Mouse (Mus musculus): ENCODE results near the gene Idi1.
"Not testable (repeated sequence)": the region's sequence is repeated elsewhere in the genome, so short reads cannot be mapped to it uniquely, and the experiment has no call there.

The Idi1 gene

DNA sequence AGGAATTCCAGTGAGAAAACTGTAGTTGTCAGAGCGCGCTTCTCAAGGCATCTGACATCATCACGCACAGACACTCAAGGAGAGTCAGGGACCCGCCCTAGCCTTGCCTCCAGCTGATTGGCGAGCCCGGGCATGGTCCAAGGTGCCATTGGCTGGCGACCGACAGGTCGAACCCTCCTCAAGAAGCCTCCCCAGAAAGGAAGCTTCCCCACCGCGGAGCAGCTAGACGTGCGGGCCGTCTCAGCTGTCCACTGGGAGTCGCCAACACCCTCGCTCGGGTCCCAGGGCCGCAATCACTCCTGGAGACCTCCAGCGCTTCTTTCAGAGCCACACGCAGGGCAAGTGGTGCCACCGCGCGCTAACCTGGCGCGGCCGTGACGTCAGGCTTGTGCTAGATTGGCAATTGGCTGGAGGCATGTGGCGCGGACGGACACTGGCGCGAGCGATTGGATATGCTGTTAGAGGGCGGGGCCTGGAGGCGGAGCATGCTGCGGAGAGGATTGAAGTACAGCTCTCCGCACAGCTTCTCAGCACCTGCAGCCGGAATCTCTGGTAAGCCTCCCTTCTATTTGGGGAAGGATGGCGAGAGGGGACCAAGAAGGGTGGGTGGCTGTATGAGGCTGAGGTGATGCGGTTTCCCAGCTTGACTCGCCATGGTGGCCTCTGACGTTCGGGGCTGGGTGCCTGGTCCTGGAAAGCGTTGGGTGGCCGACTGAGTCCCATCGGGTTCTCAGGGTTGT, at the start of gene Idi1:
Gene Idi1 (plus strand): TSS at position 57 of the 740 bp plus-strand sequence.
- DNase-seq (ENCODE audit: low read depth): peak; percentile 91

DNA sequence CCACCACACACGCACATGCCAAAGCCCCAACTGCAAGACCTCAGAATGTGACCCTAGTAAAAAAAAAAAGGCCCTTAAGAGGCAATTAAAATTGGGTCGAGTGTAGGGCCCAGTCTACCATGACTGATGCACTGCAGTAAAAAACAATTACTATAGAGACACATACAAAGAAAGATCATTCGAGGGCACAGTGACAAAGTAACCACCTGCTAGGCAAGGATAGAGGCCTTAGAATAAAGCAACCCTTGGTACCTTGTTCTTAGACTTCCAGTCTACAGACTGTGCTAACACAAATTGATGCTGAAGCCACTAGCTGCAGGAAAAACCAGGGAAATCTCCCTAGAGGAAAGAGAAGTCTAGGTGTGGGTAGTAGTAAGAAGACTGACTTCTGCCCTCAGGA, 46.9 kb upstream of the Idi1 start:
- DNase-seq (ENCODE audit: low read depth): no peak

DNA sequence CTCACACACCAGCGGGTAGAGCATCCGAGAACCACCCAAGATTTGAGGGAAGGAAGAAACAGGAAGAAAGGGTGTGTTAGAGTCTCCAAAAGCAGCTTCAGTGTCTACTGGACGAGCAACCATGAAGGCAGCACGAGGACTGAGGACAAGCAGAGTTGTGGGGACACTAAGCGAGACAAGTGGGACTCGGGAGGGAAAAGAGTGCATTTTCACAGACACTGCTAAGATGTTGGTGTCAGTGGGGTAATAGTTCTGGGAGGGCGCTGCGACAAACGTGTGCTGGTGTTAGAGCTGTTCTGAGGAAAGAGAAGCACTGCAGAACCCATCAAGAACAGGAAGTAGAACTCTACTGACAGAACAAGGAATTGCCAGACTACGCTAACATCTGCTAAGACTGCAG, 46.2 kb upstream of the Idi1 start:
- DNase-seq (ENCODE audit: low read depth): no peak

- DNase-seq (ENCODE audit: low read depth): no peak
Observed at GRCm38 (mm10) chr13:8839937-8840336, 45.4 kb upstream of the Idi1 start.

DNA sequence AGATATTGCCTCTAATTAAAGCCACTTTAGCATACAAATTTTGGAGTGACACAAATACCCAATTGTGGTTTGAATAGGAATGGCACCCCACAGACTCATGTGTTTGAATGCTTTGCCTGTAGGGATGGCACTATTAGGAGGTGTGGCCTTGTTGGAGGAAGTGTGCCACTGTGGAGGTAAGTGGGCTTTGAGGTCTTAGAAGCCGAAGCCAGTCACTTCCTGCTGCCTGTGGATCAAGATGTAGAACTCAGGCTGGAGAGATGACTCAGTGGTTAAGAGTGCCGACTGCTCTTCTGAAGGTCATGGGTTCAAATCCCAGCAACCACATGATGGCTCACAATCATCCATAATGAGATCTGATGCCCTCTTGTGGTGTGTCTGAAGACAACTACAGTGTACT, 44.4 kb upstream of the Idi1 start:
- DNase-seq (ENCODE audit: low read depth): no peak

DNA sequence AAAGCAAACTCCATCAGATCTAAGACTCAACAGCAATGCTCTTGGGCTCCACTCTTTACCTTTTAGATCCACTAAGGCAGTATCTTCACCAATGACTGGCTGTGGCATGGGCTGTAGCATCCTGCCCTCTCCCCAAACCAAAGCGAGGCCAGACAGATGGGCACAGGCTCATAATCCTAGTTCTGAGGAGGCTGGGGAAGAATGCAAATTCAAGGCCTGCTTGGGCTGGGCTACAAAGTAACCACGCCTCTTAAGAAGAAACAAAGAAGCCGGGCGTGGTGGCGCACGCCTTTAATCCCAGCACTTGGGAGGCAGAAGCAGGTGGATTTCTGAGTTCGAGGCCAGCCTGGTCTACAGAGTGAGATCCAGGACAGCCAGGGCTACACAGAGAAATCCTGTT, 43.5 kb upstream of the Idi1 start:
- not testable (repeated sequence) for DNase-seq (ENCODE audit: low read depth)

- no peak for DNase-seq (ENCODE audit: low read depth)
Observed at GRCm38 (mm10) chr13:8842273-8842672, 43.0 kb upstream of the Idi1 start.

DNA sequence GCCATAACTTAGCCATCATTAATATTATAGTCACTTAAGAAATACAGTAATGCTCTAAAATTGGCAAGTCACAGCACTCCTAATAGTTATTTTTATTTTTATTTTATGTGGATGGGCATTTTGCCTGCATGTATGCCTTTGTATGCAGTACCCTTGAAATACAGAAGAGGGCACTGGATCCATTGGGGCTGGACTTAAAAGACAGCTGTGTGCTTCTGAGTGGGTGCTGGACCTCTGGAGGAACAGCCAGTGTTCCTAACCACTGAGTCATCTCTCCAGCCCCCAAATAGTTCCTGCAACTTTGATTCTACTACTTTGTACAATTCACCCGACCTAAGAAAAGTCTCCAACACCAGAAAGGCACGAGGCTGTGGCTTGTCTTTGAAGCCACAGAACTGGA, 37.6 kb upstream of the Idi1 start:
- DNase-seq (ENCODE audit: low read depth): peak; percentile 35

- DNase-seq (ENCODE audit: low read depth): no peak
Observed at GRCm38 (mm10) chr13:8849311-8849710, 36.0 kb upstream of the Idi1 start.

DNA sequence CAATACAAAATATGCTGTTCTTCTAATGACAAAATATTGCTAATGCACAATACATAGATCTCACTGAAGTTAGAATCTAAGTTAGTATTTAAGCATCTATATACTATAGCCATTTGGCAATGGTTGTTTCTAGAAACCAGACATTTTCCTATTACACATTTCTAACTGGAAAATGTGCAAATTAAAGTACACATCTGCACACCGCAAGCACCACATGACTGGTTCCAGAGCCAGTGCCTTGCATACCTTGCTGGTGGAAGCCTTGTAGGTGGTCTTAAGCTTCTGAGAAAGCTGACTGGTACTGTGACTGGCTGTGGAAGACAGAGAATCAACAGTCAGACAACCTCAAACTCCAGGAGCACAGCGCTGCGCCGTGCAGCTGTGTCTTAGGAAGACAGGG, 31.9 kb upstream of the Idi1 start:
- no peak for DNase-seq (ENCODE audit: low read depth)

- no peak for DNase-seq (ENCODE audit: low read depth)
Observed at GRCm38 (mm10) chr13:8854769-8855168, 30.5 kb upstream of the Idi1 start.

GRCm38 (mm10) chr13:8858453-8858852, 26.8 kb upstream of the Idi1 start:
- no peak for DNase-seq (ENCODE audit: low read depth)

- no peak for DNase-seq (ENCODE audit: low read depth)
Observed at GRCm38 (mm10) chr13:8860861-8861260, 24.4 kb upstream of the Idi1 start.

DNA sequence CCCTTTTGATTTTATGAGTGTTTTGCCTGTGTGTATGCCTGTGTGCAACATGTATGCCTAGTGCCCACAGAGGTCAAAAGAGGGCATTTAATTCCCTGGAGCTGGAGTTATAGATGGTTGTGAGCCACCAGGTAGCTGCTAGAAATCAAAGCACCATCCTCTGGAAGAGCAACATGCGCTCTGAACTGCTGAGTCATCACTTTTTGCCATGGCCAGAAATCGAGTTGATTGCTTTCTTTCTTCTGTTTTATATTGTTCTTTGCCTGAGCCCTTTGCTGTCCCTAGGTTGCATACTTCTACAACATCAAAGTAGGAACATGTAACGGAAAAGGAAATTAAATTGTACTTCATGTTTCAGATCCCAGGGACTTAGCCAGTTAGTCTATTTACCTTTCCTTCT, 20.3 kb upstream of the Idi1 start:
- DNase-seq (ENCODE audit: low read depth): no peak

- no peak for DNase-seq (ENCODE audit: low read depth)
Observed at GRCm38 (mm10) chr13:8866612-8867011, 18.7 kb upstream of the Idi1 start.

GRCm38 (mm10) chr13:8869578-8870157, 15.6 kb upstream of the Idi1 start:
- no peak for DNase-seq (ENCODE audit: low read depth)

GRCm38 (mm10) chr13:8870160-8870509, 15.2 kb upstream of the Idi1 start:
- no peak for DNase-seq (ENCODE audit: low read depth)

GRCm38 (mm10) chr13:8870510-8871313, 14.6 kb upstream of the Idi1 start:
- DNase-seq (ENCODE audit: low read depth): peak; percentile 80

DNA sequence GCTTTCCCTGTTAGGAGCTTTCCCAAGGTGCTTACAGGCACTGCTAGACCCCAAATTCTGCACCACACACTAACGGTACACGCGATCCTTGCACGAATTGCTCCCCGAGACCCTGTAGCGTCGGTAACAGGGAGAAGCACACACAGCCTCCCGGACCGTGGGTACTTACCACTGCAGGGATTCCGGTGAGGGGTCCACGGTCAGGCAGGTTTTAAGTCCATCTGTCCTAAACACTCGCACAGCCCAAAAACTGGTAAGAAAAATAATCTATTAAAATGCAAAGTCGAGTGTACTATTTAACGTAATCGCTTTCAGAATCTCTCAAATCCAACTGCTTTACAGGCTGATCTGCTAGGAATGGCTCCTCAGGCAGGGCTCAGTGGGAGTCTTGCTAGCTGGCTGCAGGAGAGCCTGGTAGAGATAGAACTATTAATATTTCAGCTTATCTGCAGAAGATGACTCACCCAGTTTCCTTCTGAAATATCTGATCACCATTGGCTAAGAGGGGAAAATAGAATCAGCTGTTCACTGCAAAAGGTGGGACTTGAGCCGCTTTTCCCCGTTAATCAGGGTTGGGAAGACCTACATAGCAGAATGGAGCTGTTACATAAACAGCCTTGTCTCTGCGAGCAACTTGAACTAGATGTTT, 13.9 kb upstream of the Idi1 start, which contains the start of gene Wdr37:
Gene Wdr37 (minus strand): TSS at position 596 of the 649 bp plus-strand sequence.
- no peak for DNase-seq (ENCODE audit: low read depth)

- no peak for DNase-seq (ENCODE audit: low read depth)
Observed at GRCm38 (mm10) chr13:8873776-8874175, 11.5 kb upstream of the Idi1 start.

DNA sequence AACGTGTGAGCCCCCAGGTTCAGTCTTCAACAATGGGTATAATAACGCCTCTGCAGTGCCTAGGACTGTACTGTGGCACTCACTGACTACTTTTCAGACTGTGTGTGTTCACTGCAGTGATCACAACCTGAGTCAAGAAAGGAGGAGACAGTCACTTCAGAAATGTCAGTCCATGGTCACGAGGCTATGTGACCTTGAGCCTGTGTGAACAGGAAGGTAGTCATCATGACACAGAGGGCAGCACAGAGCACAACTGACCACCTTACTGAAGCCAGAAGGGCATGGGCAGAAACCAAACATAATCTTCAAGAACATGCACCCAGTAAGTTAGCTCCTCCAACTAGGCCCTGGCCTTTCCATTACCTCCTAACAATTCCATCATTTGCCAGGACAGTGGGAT, 3.7 kb upstream of the Idi1 start:
- no peak for DNase-seq (ENCODE audit: low read depth)

DNA sequence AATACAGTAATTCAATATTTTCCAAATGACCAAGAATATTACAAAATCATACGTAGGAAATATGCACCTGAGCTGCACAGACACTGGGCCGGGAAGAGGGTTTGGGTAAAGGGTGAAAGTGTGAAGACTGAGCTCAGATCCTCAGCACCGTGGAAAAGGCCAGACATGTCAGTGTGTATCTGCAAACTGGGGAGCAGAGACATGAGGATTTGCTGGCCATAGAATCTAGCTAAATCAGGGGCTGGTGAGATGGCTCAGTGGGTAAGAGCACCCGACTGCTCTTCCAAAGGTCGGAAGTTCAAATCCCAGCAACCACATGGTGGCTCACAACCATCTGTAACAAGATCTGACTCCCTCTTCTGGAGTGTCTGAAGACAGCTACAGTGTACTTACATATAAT, 1.4 kb upstream of the Idi1 start:
- DNase-seq (ENCODE audit: low read depth): not testable (repeated sequence)

DNA sequence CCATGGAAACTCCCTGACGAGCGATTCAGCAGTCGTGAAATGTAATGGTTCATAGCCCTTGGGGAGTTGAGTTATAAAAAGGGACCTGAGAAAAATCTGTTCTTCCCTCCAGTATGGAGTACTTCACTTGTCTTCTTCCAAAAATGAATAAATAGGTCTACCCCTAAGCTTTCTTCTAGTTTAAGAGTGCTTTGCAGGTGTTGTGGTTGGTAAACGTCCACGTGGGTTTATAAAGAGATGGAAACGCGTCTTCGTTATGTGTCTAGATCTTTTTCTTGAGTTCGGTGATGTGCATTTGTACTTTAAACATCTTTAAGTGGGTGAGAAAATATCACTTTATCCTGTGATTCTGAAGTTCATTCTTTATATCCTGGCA, 872 bp downstream of the Idi1 start:
- no peak for DNase-seq (ENCODE audit: low read depth)

Measured in fibroblast of lung, adult 2 months (primary cell).